Mouse (Mus musculus) urinary bladder, adult 2 months (tissue): ENCODE measurements around the gene Usb1. TPM values are rescaled to one million over a fixed set of nuclear protein-coding genes. Genes with fewer than 3 reads are reported as not detected.

Source experiments
- DNase-seq: peaks from one replicate; pipeline ENCODE4 v3.0.0; 2022; ENCODE audit warnings: low spot score
- polyA plus RNA-seq: library from polyadenylated mRNA; depleted of rRNA; stranded (reverse); fragments of >200 nt; gene quantifications from 2 replicates; pipeline ENCODE4 v1.2.3, GENCODE M21; 2012; rRNA removed

Usb1 gene
- 34.5 and 43.1 TPM in 2 replicates for polyA plus RNA-seq

DNA sequence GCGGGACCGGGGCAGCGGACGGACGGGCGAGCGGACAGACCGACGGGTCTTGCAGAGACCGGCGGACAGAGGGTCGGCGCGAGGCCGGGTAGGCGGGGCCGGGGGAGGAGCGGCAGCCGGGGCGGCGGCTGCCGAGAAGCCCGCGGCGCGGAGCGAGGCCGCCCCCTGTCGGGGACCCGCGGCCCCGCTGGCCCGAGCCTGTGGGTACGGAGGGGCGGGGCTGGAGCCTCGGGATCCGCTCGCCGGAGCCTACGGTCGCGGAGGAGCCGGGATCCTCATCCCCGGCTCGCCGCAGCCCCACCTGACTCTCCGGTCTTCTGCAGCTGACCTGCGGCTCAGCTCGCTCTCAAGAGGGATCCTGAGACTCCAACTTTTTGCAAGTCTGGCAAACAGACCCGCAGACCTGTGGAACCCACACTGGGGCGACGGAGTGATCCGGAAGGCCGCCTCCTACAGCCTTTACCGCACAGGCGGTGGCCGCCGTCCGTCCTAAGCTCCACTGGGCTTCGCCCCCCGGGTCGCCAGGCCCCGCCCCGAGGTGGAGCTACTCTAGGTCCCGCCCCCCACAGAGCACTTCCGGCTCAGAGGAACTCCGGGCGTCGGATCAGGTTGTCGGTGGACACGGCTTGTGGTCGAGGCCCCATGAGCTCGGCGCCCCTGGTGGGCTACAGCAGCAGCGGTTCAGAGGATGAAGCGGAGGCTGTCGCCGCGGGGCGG, at the start of gene Usb1, which contains the start of gene Zfp319:
Usb1 (plus strand) TSS at position 565 of the 717 bp plus-strand sequence.
Zfp319 (minus strand) TSS at position 231 of the 717 bp plus-strand sequence.
- peak; percentile 94 for DNase-seq

DNA sequence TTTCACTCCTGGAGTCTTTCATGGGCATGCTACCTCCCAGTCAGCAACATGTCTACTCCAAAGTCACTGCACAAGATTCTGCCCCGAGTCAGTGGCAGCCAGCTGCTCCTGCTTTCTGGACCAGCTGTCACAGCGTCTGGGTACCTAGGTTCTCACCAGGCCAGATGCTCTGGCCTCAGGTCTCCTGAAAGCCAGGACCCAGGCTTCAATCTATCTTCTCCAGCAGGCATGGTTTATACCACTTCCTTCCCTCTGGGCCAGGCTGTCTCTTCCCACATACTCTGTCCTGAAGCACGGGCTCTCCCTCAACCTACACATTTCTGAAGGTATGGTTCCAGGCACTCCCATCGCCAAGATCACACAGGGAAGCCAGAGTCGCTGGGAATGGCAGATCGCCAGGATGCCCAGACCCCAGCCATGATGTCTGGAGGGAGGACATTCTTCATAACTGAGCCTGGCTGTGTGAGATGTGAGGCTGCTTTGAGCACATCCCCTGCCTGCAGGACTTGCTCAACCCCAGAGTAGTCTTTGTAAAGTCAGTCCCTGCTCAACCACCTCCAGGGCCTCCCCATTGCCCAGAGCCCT, 42.9 kb upstream of the Usb1 start:
- no peak for DNase-seq

DNA sequence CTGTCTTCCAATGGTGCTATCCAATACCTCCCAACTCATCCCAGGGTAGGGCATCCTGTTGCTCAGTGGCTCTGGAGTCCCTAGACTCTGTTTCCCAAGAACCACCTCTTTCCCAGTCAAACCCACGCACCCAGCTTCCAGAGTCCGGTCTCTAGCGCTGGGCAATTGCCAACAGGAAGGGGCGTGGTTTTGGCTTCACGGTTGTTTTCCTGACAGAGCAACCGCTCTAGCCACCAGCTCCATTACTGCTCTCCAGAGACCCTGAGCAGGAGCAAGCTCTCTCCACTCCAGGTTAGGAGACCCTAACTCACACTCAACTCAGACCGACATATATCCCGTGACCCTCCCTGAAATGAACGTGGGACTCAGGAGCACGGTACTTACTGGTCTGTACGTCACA, 38.9 kb upstream of the Usb1 start:
- DNase-seq, result peak; percentile 32

DNA sequence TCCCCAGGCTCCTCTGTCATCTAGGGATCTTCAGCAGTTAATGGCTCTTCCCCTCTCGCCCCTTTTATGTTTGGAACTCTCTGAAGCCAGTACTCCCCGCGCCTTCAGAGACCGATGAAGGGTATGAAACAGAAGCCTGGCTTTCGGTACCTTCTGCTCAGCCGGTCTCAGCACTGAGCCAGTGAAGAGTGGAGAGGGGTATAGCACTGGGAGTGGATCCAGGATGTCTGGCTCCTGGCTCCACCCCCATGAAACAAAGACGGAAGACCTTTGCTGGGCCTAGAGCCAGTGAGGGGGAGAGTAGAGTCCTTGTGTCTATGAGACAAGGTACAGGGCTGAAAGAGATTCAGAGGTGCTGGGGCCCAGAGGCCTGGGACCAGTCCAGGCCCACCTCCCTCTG, 38.2 kb upstream of the Usb1 start:
- DNase-seq, result no peak

DNA sequence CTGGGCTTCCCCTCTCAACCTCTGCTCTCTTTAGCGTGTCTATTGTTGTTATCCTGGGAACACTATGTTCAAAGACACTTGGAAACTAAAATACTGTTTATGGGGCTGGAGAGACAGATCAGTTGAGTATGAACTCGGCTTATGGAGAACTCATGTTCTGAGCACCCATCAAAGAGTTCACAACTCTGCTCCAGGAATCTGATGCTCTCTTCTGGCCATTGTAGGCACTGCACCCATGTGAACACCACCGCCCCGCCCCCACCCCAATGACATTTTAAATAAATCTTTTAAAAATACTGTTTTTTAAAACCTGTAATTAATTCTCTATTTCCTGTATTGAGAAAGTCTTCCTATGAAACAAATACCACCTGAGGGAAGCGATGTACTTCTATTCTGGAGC, 29.7 kb upstream of the Usb1 start:
- DNase-seq, result no peak

DNA sequence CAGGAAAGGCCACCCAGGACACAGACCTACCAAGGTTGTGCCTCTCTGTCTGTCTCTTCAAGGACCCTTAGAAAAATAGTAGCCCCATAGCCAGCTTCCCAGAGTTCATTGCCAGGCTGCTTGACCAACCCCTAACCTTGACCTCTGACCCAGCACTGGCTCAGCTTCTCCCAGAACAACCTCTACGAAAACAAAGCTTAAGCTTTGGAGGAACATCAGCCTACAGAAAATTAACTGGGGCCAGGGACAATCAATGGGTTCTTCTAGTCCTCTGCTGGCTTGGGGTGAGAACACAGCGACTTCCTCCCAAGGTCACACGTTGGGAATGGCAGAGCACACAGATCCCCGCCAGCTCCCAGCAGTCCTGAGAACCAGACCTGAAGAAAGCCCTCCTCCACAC, 26.6 kb upstream of the Usb1 start:
- no peak for DNase-seq

DNA sequence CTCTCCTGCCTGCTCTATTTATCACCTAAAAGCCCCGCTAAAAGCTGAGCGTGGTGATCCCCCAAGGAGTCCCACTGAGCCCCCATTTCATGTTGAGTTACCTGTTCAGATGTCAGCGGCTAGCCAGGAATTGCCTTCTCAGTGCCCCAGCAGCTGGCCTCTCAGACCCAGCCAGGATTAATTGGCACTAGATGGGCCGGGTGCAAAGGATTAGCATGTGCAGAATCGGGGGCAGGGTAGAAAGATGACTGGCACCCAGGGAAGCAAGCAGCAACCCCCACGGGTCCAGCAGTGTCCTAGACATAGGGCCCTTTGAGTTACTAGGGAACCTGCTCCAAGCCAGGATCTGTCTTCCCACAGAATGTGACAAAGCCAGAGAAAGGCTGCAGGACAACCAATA, 25.7 kb upstream of the Usb1 start, which contains the start of gene Cngb1:
Cngb1 (minus strand) TSS at position 155 of the 400 bp plus-strand sequence.
- no peak for DNase-seq

DNA sequence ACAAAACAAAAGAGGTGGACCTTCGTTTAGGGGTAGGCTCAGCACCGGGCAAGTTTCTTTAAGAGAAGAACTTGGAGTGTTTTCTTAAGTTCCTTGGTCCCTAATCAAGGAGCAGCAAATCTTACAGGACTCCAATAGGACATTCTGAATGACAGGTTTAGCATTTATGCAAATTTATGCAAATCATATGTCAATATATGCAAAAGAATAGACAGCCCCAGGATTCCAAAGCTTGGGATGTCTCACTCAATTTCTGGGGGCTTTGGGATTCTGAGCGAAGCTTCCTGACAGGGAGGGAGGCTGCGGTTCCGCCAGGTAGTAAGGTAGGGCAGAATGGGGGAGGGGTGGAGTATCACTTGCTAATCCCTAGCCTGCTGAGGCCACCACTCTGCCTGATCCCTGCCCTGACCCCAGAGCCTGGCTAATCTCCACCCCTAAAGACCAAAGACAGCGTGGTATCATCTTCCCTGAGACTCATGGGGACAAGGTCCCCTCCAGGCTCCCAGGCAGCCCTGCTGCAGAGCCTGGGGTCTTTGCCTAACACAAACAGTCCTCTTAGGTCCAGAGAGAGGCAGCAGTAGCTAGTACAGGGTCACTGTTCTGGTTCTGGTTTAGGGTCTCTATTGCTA, 21.6 kb upstream of the Usb1 start, which contains the start of gene Tepp:
Tepp (plus strand) TSS at position 225 of the 629 bp plus-strand sequence.
- DNase-seq, result no peak

DNA sequence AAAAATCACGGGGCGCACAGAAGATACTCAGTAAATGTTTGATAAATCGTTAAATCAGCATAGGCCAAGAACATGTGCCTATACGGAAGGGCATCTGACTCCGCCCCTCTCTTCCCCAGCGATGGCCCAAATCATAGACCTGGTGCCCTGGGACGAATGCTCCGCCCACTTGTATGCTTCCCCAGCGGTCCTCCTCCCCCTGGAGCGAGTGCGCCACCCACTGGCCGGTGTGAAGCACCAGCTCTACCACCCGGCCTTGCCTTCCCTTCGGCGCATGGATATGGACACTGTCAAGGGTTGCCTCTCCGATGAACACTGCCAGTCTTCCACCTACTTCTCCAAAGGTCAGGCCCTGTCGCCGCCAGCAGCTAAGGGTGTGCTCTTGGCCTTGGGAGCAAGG, 19.2 kb upstream of the Usb1 start:
- no peak for DNase-seq

DNA sequence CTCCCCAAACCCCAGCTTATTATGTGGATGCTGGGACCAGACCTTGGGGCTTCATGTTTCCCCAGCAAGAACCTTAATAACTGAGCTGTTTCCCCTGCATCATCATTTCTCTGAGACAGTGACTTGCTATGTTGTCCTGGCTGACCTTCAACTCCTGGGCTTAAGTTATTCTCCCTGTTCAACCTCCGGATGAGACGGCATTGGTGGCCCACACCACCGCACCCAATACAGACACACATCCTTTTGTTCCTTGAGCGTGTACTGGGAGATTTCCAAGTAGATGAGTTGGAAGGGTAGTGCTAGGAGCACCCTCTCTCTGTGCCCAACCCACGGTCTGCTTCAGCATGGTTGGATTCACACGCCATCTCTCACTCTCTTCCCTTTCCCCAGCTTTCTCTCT, 18.2 kb upstream of the Usb1 start:
- DNase-seq, result no peak

DNA sequence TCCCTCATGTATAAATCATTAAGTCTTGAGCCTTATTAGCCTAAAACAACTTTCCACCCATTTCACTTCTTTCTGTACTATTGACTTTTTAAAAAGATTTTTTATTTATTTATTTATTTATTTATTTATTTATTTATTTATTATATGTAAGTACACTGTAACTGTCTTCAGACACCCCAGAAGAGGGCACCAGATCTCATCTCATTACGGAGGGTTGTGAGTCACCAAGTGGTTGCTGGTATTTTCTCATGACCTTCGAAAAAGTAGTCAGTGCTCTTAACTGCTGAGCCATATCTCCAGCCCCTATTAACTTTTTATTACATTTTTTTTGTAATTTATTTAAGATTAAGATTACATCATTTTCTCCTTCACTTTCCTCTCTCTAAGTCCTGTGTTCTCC, 17.4 kb upstream of the Usb1 start:
- DNase-seq, result no peak

DNA sequence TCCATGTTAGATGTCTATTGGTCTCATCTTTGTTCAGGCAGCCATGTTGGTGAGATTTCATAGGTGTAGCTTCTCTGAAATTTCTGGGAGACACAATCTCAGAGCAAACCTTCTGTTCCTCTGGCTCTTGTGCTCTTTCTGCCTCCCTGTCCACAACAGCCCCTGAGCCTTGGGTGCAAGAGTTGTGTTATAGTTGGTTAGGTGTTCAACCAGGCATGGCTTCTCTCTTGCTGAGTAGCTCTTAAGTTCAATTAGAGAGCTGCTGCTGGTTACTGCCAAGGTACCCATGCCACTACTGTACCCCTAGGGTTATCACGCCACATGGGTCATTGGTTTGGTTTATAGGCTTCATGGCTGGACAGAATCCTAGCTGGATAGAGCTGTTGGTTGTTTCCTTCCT, 16.7 kb upstream of the Usb1 start:
- no peak for DNase-seq

DNA sequence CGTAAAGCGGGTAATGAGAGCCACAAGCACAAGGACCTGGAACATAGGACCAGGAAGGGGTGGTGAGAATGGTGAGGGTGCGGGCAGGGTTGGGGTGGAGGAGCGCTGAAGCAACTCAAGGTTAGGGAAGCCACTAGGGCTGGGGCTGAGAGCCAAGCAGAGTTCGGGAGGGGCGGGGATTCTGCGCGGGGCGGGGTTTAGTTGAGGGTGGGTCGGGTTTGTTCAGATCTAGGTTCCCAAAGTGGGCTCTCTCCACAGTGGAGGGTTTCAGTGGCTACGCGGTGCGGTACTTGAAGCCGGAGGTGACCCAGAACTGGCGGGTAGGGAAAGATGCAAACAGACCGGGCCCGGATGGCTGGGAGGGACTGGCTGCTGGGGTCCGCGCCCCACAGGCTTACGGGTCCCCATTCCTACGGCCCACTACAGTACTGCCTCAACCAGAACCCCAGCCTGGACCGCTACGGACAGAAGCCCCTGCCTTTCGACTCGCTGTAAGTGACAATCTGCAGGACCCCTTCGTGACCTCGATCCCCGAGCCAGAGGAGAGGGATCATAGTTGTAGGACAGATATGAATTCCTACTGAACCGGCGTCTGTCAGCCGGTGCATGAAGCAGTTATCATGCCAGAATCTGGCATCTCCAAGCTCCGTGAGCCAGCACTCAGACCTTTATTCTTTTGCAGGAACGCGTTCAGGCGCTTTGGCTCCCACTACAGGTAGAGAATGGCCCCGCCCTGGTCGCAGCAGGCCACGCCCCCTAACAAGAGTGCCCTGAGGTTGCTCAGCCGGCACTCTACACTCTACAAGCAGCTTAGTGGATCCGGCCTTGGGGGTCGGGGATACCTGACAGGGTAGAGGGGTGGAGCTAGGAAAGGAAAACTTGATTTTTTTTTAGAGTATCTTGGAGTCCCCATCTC, 11.6 kb upstream of the Usb1 start:
- no peak for DNase-seq

DNA sequence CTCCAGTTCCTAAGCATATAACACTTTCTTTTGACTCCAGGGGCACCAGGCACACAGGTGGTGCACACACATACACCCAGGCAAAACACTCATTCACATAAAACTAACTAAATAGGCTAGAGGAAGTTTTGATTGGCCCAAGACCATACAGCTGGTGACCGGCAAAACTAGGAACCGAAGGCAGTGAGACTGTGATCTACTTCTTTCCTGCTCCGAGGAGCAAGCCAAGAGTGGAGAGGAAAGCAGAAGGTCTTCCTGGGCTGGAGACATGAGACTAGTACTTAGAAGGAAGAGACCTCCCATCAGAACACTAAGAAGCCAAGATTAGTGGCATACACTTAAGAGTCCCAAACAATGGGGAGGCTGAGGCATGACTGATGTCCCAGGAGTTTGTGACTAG, 8.9 kb upstream of the Usb1 start:
- DNase-seq, result no peak

DNA sequence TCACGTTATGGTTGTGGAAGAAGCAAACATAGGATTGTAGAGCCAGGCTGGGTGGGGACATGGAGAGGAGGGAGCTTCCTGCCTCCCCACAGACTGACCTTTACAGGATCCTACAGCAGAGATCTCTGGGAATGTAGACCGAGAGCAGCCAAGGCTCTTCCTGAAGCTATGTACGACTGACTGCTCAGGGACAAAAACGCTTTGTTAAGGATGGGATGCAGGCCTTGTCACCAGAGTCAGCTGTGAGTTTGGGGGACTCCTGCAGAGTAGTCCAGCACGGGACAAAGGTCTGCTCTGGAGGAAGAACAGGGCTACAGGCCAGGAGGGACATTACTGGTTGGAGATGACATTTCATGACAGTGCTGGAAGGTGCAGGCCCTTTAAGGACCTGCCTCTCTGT, 7.4 kb upstream of the Usb1 start:
- DNase-seq, result no peak

DNA sequence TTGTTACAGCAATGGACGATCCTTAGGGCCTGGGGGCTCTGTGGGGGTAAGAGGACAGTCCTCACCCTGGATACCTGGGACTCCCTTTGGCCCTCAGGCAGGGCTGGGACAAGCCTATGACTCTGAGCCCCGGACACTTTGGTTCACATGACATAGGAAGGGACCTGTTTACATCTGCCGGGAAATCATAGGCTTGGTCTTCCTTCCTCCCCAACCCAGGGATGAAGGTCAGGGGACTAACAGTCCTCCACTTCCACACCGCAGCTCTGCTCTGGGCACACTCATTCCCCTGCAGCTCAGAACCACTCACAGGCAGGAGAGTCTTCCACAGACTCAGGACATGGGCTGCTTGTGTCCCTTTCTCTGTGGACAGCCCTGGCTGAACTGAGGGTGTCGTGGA, 5.3 kb upstream of the Usb1 start:
- DNase-seq, result no peak

DNA sequence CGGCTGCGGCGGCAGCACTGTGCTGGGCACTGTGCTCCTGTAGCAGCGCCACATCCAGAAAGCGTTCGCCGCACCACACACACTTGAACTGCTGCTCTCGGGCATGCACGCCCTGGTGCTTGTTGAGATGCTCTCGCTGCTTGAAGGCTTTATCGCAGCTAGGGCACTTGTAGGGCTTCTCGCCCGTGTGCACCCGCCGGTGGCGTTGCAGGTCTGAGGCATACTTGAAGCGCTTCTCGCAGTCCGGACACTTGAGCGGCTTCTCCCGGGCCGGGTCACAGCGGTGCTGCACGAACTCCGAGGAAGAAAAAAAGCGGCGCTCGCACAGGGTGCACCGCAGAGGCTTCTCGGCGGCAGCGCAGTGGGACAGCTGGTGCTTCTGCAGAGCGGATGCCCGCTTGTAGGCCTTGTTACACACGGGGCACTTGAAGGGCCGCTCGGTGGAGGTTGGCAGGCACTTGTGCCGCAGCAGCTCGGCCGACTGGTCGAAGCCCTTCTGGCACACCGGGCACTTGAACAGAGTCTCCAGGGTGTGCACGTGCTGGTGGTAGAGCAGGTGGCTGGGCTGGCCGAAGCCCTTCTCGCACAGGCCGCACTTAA, 4.1 kb upstream of the Usb1 start:
- DNase-seq, result peak; percentile 19

DNA sequence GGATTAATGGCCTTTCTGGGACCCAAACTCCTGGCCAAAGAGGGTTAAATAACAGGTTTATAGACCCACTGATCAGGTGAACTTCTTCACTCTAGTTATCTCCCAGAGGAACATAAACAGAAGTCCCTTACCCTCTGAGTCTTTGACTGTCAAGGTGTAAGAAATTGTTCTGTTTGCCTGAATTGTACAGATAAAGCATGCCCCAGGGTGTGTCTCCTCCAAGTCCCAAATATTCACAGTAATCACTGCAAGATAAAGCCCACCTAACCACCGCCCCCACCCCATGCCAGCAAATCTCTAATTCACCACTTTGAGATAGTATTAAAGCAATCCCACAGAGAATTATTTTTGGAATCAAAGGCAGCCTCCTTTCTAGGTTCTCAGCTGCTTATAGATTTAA, 1.7 kb upstream of the Usb1 start:
- DNase-seq, result no peak

DNA sequence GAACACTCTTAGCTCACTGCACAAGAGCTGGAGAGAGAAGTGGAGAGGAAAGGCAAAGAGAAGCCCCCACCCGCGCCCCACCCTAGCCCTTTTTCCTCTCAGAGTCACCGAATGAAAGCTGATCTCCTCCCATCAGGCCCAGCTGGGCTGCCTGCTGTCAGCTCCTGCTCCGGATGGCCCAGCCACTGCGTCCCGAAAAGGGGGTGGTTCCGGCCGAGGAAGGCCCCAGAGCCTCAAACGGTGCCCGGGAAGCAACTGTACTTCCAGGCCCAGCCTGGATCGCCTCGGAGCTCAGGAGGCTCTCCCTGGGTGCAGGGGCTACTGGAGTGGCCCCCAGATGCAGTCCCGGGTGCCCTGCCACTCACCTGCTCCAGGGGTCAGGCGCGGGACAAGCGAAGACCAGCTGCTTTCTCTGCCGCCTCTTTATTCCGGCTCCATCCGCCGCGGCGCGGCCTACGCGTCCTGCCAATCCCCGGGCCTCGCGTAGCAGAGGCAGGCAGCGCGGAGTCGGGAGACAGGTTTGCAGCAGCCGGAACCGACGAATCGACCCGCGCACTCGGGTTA, 846 bp upstream of the Usb1 start:
- DNase-seq, result no peak

DNA sequence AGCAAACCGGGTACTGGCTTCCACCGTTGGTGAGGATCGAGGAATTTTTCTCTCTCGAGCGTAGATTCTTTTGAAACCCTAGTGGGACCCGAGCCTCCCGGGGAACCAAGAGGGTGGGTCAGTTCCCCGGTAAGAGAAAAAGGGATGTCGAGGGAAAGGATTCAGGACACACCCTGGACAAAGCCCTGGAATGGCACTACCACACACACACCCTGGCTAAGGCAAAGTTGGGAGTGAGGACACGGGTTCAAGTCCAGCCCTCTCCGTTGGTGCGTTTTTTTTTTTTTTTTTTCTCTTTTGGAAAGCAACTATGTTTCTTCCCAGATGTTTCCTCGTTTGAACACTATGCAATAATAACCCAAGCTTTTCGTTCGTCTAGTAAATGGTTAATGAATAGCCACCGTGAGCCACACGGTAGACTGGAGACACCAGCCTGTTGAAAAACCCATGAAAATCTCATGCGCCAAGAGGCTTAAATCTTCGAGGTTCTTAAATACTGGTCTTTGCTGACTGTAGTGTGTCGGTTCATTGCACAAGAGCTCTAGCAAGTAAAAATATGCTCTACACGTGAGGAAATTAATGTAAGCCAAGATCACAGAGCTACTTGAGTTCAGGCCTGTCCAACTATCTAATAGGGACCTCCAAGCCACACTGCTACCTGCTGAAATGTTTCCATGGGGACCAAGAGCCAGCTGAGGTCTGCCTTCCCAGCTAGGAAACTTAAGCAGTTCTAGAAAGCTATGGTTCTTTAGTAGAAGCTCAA, 534 bp downstream of the Usb1 start:
- peak; percentile 16 for DNase-seq
